Mouse (Mus musculus) heart, postnatal 4 days (tissue): ENCODE data around the gene Krtap16-1. TPM values are rescaled to one million over a fixed set of nuclear protein-coding genes. Genes with fewer than 3 reads are reported as not detected.

ENCODE experiments used
- DNase-seq: peaks from one replicate; pipeline ENCODE4 v3.0.0; 2021
- total RNA-seq, 2 experiments: library from RNA; stranded (reverse); gene quantifications; 2 replicates each; pipeline ENCODE4 v1.2.3; 2021

Gene Krtap16-1
- total RNA-seq = not detected

- DNase-seq = no peak
Measured at GRCm38 (mm10) chr11:99986180-99986647, at the start of gene Krtap16-1. Gene Krtap16-1 (minus strand): TSS chr11:99986597.

- DNase-seq = no peak
Measured at GRCm38 (mm10) chr11:100029768-100030167, 43.4 kb upstream of the Krtap16-1 start, which contains the start of gene Krt33b. Gene Krt33b (minus strand): TSS chr11:100029868.

- DNase-seq = no peak
Measured at GRCm38 (mm10) chr11:100021438-100021837, 35.0 kb upstream of the Krtap16-1 start.

GRCm38 (mm10) chr11:100019466-100019865, 33.1 kb upstream of the Krtap16-1 start:
- DNase-seq = no peak

GRCm38 (mm10) chr11:100016112-100016511, 29.7 kb upstream of the Krtap16-1 start, which contains the start of gene Krt33a:
Gene Krt33a (minus strand): TSS chr11:100016212.
- no peak for DNase-seq

- DNase-seq = no peak
Measured at GRCm38 (mm10) chr11:100013691-100014171, 27.3 kb upstream of the Krtap16-1 start.

GRCm38 (mm10) chr11:100010682-100011081, 24.3 kb upstream of the Krtap16-1 start:
- no peak for DNase-seq

- DNase-seq = no peak
Measured at GRCm38 (mm10) chr11:100008336-100008735, 21.9 kb upstream of the Krtap16-1 start.

GRCm38 (mm10) chr11:100006624-100007023, 20.2 kb upstream of the Krtap16-1 start:
- DNase-seq = no peak

GRCm38 (mm10) chr11:100005905-100006304, 19.5 kb upstream of the Krtap16-1 start:
- DNase-seq = no peak

GRCm38 (mm10) chr11:100004846-100005245, 18.4 kb upstream of the Krtap16-1 start:
- peak; percentile 60 for DNase-seq

GRCm38 (mm10) chr11:99999091-99999490, 12.7 kb upstream of the Krtap16-1 start:
- no peak for DNase-seq

- no peak for DNase-seq
Measured at GRCm38 (mm10) chr11:99994384-99994661, 7.9 kb upstream of the Krtap16-1 start.

GRCm38 (mm10) chr11:99993620-99994383, 7.4 kb upstream of the Krtap16-1 start, which contains the start of gene Krtap17-1:
Gene Krtap17-1 (minus strand): TSS chr11:99993994.
- DNase-seq = no peak

- no peak for DNase-seq
Measured at GRCm38 (mm10) chr11:99990571-99990970, 4.2 kb upstream of the Krtap16-1 start.

GRCm38 (mm10) chr11:99989881-99990405, 3.5 kb upstream of the Krtap16-1 start:
- no peak for DNase-seq

GRCm38 (mm10) chr11:99988530-99988929, 2.1 kb upstream of the Krtap16-1 start:
- no peak for DNase-seq

GRCm38 (mm10) chr11:99985291-99986092, 905 bp downstream of the Krtap16-1 start:
- DNase-seq = no peak

- DNase-seq = no peak
Measured at GRCm38 (mm10) chr11:99983442-99983841, 3.0 kb downstream of the Krtap16-1 start.

- no peak for DNase-seq
Measured at GRCm38 (mm10) chr11:99982731-99983130, 3.7 kb downstream of the Krtap16-1 start.

GRCm38 (mm10) chr11:99978953-99979352, 7.4 kb downstream of the Krtap16-1 start, which contains the start of gene Krtap29-1:
Gene Krtap29-1 (minus strand): TSS chr11:99979053.
- DNase-seq = no peak

GRCm38 (mm10) chr11:99965961-99966360, 20.4 kb downstream of the Krtap16-1 start:
- no peak for DNase-seq

GRCm38 (mm10) chr11:99964213-99964612, 22.2 kb downstream of the Krtap16-1 start:
- no peak for DNase-seq
